Mouse (Mus musculus) intestine, postnatal 0 days (tissue): ENCODE measurements around the gene Ttll5. TPM values are rescaled to one million over a fixed set of nuclear protein-coding genes. Genes with fewer than 3 reads are reported as not detected.

ENCODE experiments used
- ATAC-seq: fragments of 200-750 bp; cut with Nextera tagmentation; 2 replicates; pipeline ENCODE4 v1.8.0; 2017; ENCODE audit warnings: mild to moderate bottlenecking, moderate TSS enrichment, moderate library complexity
- H3K27ac ChIP-seq: fragments of 300-500 bp; sonication (generic); 2 replicates; pipeline ENCODE4 v1.5.1; 2014; ENCODE audit warnings: mild to moderate bottlenecking, low read depth, low read length, moderate library complexity
- H3K27me3 ChIP-seq: fragments of 300-500 bp; sonication (generic); replicated peaks from 2 replicates; pipeline ENCODE4 v1.6.1; 2014; ENCODE audit warnings: low read length, mixed read lengths; ENCODE audit not compliant: control insufficient read depth, insufficient read depth
- H3K36me3 ChIP-seq: fragments of 300-500 bp; sonication (generic); 2 replicates; pipeline ENCODE4 v1.6.1; 2014; ENCODE audit warnings: mild to moderate bottlenecking, moderate library complexity; ENCODE audit not compliant: control insufficient read depth, insufficient read depth
- H3K4me1 ChIP-seq: fragments of 300-500 bp; sonication (generic); replicated peaks from 2 replicates; pipeline ENCODE4 v1.6.1; 2014; ENCODE audit warnings: antibody characterized with exemption, low read length, mixed read lengths; ENCODE audit not compliant: control insufficient read depth, insufficient read depth
- H3K4me2 ChIP-seq: fragments of 300-500 bp; sonication (generic); replicated peaks from 2 replicates; pipeline ENCODE4 v1.6.1; 2014; ENCODE audit warnings: low read depth, mild to moderate bottlenecking, moderate library complexity
- H3K4me3 ChIP-seq: fragments of 300-500 bp; sonication (generic); 2 replicates; pipeline ENCODE4 v1.5.1; 2014; ENCODE audit warnings: low read depth, low read length
- H3K9ac ChIP-seq: fragments of 300-500 bp; sonication (generic); 2 replicates; pipeline ENCODE4 v1.6.1; 2014; ENCODE audit warnings: mild to moderate bottlenecking, low read depth, low read length
- H3K9me3 ChIP-seq: fragments of 300-500 bp; sonication (generic); 2 replicates; pipeline ENCODE4 v1.6.1; 2016; ENCODE audit warnings: mixed run types; ENCODE audit not compliant: control insufficient read depth
- CTCF ChIP-seq: sonication (generic); IDR thresholded peaks from 2 replicates; pipeline ENCODE4 v1.5.1; 2016; ENCODE audit warnings: low read depth, mild to moderate bottlenecking, control low read depth, antibody characterized with exemption, moderate library complexity
- whole genome bisulfite sequencing: fragments of 180-500 bp; shearing (Covaris S2); extraction: QIAGEN DNeasy Blood & Tissue Kit; methylation state at CpG from one replicate; pipeline ENCODE4 v1.1.7; 2014; 5-methylcytosine and 5-hydroxymethylcytosine counted together
- polyA plus RNA-seq: library from polyadenylated mRNA; unstranded; fragments of >200 nt; fragmentation: Nextera tagmentation; extraction: Ambion mirVana; gene quantifications from 2 replicates; pipeline ENCODE4 v1.2.1, GENCODE M21; 2015

Gene Ttll5
- polyA plus RNA-seq, 1 experiment from 2014 or later = 3.3 TPM

DNA sequence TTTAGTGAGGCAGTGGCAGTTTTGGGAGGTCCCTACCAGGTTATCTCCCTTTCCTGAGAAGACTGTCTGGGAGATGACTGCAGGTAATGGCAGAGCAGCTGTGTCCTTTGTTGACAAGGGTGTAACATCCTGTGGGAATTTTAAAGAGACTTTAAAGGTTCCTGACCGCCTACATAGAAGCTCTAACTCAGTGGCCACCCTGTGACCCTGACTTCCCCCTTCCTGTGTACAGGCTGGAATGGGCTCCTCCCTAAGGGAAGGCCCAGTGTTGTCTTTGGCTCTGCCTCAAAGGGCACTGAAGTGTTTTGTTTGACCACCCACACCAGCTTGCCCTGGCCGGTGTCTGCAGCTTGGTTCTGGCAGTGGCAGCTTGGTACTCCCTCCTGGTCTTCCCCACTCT is 10.9 kb upstream of the Ttll5 start:
- Histone ChIP-seq H3K9me3 (no peaks in the 10 kb centered on the region), H3K27me3 (no peaks in the 10 kb centered on the region), H3K9ac (no peak overlapping the region), H3K4me3 (no peak overlapping the region), H3K4me1 (no peaks in the 10 kb centered on the region), H3K36me3 (peaks cover 67% of the 10 kb centered on the region), H3K4me2 (no peak overlapping the region), H3K27ac (no peak overlapping the region)
- no peak for ATAC-seq
- no peak for TF ChIP-seq CTCF
- WGBS = 48% methylated on average over 2 of the region's 2 CpGs

DNA sequence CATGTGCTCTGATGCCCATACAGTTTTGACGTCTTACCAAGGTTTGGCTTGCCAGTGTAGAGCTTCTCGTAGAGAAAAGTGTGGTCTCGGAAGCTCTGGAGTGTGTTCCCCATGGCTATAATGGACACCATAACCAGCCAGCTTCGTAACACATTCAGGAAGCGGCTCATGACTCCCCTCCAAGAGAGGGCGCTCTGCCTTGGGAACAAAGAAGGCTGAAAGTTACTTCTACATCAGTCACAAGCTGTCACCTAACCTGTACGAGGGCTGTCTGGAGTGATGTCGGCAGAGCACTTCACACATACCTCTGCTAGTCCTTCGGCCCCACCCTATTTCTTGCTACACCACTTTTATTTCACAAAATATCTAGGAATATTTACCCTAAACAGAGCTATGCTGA is 2.4 kb upstream of the Ttll5 start:
- no peak overlapping the region for H3K4me2 ChIP-seq
- no peak overlapping the region for H3K4me3 ChIP-seq
- 77% methylated on average over 9 of the region's 9 CpGs for WGBS
- peak; percentile 51 for TF ChIP-seq CTCF
- no peak for ATAC-seq
- H3K36me3 ChIP-seq = peaks cover 41% of the 10 kb centered on the region
- 0 out of 2 replicates have a peak, but pooled peaks cover 3% of the 10 kb centered on the region for H3K4me1 ChIP-seq
- H3K27ac ChIP-seq = no peak overlapping the region
- no peaks in the 10 kb centered on the region for H3K27me3 ChIP-seq
- no peaks in the 10 kb centered on the region for H3K9me3 ChIP-seq
- no peak overlapping the region for H3K9ac ChIP-seq

DNA sequence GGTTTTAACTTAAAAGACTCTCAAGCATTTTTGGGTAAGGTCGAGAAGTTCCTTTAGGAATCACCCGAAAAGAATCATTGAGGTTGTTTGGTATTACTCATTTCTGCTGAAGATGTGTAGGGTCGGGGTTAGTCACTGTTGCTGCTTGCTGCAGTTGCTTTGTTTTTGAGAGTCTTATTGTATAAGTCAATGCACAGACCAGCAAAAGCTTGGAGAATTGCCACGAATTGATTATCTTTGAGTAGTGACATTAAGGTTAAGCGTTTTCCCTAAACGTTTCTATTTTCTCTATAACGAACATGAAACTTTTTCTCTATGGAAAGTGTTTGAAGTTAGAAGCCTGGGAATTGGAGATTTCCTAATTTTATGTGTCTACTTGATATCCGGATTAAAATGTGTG is 902 bp downstream of the Ttll5 start:
- Histone ChIP-seq H3K4me3 (peak overlapping the region; percentile 64), H3K36me3 (peaks cover 25% of the 10 kb centered on the region), H3K9me3 (no peaks in the 10 kb centered on the region), H3K9ac (peak overlapping the region; percentile 54), H3K4me2 (peak overlapping the region; percentile 92), H3K4me1 (0 out of 2 replicates have a peak, but pooled peaks cover 3% of the 10 kb centered on the region), H3K27me3 (no peaks in the 10 kb centered on the region), H3K27ac (peak overlapping the region; percentile 93; the same call in 1 of the 2 replicates)
- no peak for ATAC-seq
- TF ChIP-seq CTCF = no peak
- WGBS = 7% methylated on average over 8 of the region's 8 CpGs

DNA sequence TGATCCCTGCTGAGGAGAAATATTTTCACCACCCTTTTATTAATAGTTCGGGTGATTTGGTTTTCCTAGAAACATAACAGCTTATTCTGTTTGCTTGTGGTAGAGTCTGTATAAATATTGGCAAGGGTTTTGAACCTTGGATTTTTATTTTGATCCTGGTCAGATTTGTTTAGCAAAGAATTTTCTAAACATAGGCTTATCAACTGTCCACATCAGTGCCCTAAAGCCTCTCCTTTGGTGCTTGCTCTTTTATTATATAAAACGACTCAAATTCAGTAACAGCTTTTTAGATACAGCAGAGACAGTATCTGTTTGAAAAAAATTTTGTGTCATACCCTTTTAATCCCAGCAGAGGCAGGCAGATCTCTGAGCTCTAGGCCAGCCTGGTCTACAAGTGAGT is 1.4 kb downstream of the Ttll5 start:
- no peaks in the 10 kb centered on the region for H3K27me3 ChIP-seq
- 0 out of 2 replicates have a peak, but pooled peaks cover 3% of the 10 kb centered on the region for H3K4me1 ChIP-seq
- WGBS = 52% methylated on average over 2 of the region's 2 CpGs
- no peak overlapping the region for H3K27ac ChIP-seq
- no peak overlapping the region for H3K4me3 ChIP-seq
- H3K4me2 ChIP-seq = peak overlapping the region; percentile 92; the same call in 1 of the 2 replicates
- H3K9ac ChIP-seq = no peak overlapping the region
- no peak for ATAC-seq
- peaks cover 21% of the 10 kb centered on the region for H3K36me3 ChIP-seq
- no peaks in the 10 kb centered on the region for H3K9me3 ChIP-seq
- TF ChIP-seq CTCF = no peak

DNA sequence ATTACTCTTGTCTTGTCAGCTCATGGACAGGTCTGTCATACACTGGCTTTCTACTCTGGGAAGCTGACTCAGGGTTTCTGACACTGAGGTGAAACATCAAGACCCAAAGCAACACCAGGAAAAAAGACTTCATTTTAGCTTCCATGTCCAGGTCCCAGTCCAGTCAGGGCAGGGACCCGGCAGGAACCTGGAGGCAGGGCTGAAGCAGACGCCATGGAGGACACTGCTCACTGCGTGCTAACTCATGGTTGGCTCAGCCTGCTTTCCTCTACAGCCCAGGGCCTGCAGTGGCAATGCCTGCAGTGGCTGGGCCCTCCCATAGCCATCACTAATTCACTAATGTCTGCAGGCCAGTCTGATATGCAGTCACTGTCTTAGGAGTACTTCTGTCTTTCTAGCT is 4.4 kb downstream of the Ttll5 start:
- no peak for ATAC-seq
- no peak overlapping the region for H3K4me3 ChIP-seq
- H3K4me2 ChIP-seq = no peak overlapping the region
- peaks cover 35% of the 10 kb centered on the region for H3K36me3 ChIP-seq
- H3K9me3 ChIP-seq = no peaks in the 10 kb centered on the region
- H3K27ac ChIP-seq = no peak overlapping the region
- WGBS = 96% methylated on average over 3 of the region's 3 CpGs
- no peak for TF ChIP-seq CTCF
- no peak overlapping the region for H3K9ac ChIP-seq
- H3K4me1 ChIP-seq = no peaks in the 10 kb centered on the region
- H3K27me3 ChIP-seq = no peaks in the 10 kb centered on the region

DNA sequence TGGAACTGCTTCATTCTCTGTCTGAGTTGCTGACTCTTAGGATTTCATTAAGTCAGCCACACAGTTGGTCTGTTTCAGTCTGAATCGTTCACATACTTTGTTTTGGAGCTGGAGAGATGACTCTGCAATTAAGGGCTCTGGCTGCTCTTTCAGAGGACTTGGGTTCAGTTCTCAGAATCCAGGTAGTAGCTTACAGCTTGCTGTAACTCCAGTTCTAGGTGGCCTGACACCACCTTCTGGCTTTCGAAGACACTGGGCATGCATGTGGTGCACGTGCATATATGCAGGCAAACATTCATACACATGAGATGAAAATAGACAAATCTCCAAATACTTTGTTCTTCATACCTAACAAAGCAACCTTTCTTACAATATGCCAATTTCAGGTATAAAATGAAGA is 5.4 kb downstream of the Ttll5 start:
- no peaks in the 10 kb centered on the region for H3K9me3 ChIP-seq
- H3K4me3 ChIP-seq = no peak overlapping the region
- H3K36me3 ChIP-seq = peaks cover 35% of the 10 kb centered on the region
- WGBS = 87% methylated on average over 3 of the region's 3 CpGs
- no peak overlapping the region for H3K4me2 ChIP-seq
- no peaks in the 10 kb centered on the region for H3K27me3 ChIP-seq
- no peak for ATAC-seq
- no peak overlapping the region for H3K9ac ChIP-seq
- H3K4me1 ChIP-seq = no peaks in the 10 kb centered on the region
- no peak for TF ChIP-seq CTCF
- H3K27ac ChIP-seq = no peak overlapping the region

DNA sequence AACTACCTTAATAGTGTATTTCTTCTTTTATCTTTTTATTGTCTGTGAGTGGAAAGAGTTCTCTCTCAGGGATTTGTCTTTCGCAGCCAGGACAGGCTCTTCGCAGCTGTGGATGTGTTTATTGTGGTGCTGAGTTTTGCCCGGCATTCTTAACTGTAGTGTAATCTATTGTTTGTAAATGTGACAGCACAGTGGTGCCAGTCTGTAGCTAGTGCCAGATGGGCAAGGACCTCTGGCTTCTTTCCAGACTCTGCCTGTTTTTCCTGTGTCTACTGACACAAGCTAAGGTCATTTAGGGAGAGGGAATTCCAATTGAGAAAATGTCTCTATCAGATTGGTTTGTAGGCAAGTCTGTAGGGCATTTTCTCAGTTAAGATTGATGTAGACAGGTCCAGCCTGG is 6.2 kb downstream of the Ttll5 start:
- TF ChIP-seq CTCF = no peak
- Histone ChIP-seq H3K4me1 (no peaks in the 10 kb centered on the region), H3K27ac (no peak overlapping the region), H3K36me3 (peaks cover 35% of the 10 kb centered on the region), H3K9me3 (no peaks in the 10 kb centered on the region), H3K4me2 (no peak overlapping the region), H3K27me3 (no peaks in the 10 kb centered on the region), H3K4me3 (no peak overlapping the region), H3K9ac (no peak overlapping the region)
- no peak for ATAC-seq
- WGBS = 70% methylated on average over 3 of the region's 3 CpGs
